Mouse (Mus musculus) G1E (cell line): ENCODE data around the gene Mmp11.

Source experiments
- CTCF ChIP-seq: IDR thresholded peaks from 2 replicates; pipeline ENCODE4 v1.5.1; 2012; ENCODE audit warnings: low read depth, low read length, inconsistent platforms, mixed read lengths
- POLR2AphosphoS5 ChIP-seq: IDR thresholded peaks from 2 replicates; pipeline ENCODE4 v1.6.1; 2012; ENCODE audit warnings: low read depth, low read length, inconsistent platforms; ENCODE audit not compliant: insufficient replicate concordance
- TAL1 ChIP-seq: conservative IDR thresholded peaks from 2 replicates; pipeline ENCODE4 v1.6.1; 2012; ENCODE audit warnings: low read depth, low read length, inconsistent platforms, mixed read lengths

DNA sequence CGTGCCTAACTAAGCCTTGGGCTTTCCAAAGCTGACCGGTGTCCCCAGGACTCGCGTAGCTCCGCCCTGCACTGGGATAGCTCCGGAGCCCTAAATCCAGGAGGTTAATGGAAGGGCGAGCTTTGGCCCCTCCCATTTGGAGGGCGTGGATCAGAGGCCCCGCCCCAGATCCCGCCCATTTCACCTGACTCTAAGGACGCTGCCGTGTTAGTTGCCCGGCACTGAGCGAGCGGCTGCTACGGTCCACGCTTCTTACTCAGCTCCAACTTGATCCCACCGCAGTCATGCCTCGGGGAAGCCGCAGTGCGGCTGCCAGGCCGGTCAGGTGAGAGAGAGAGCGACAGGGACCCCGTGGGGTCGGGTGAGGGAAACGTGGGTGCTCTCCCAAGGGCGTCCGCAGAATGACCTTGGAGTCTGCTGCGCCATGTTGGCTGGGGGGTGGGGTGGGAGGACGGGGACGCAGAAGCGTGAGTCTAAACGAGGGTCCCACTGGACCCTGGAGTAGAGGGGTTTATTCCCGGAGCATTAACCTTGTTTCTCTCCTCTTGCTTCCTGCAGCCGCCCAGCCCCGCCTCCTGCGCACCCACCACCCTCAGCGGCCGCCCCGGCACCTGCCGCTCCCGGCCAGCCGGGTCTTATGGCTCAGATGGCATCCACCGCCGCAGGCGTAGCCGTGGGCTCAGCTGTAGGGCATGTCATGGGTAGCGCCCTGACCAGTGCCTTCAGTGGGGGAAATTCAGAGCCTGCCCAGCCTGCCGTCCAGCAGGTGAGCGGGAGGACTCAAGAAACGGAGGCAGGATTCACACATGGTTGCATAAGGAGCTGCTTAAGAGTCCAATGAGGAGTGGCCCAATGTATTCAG, at the start of gene Mmp11:
- TF ChIP-seq TAL1 (no peak), CTCF (no peak), POLR2AphosphoS5 (no peak)
